Mouse (Mus musculus): Measurements from ENCODE around the gene Kdm8.

Gene Kdm8

GRCm38 (mm10) chr7:125462200-125462599, 17.7 kb downstream of the Kdm8 start:
- no peak for DNase-seq (ENCODE audit: low spot score)

- DNase-seq (ENCODE audit: low spot score): peak; percentile 82
These were observed 25.5 kb downstream of the Kdm8 start for GRCm38 (mm10) chr7:125469937-125470336.

GRCm38 (mm10) chr7:125470901-125471300, 26.4 kb downstream of the Kdm8 start:
- no peak for DNase-seq (ENCODE audit: low spot score)

- DNase-seq (ENCODE audit: low spot score): peak; percentile 87
These were observed 27.7 kb downstream of the Kdm8 start for GRCm38 (mm10) chr7:125471991-125472741.

GRCm38 (mm10) chr7:125474535-125474934, 30.1 kb downstream of the Kdm8 start:
- DNase-seq (ENCODE audit: low spot score): no peak

GRCm38 (mm10) chr7:125475601-125476251, 31.2 kb downstream of the Kdm8 start:
- peak; percentile 55 for DNase-seq (ENCODE audit: low spot score)

GRCm38 (mm10) chr7:125478391-125478984, 34.0 kb downstream of the Kdm8 start:
- no peak for DNase-seq (ENCODE audit: low spot score)

GRCm38 (mm10) chr7:125480518-125480917, 36.0 kb downstream of the Kdm8 start:
- no peak for DNase-seq (ENCODE audit: low spot score)

GRCm38 (mm10) chr7:125482339-125482738, 37.9 kb downstream of the Kdm8 start:
- DNase-seq (ENCODE audit: low spot score): no peak

- no peak for DNase-seq (ENCODE audit: low spot score)
These were observed 38.4 kb downstream of the Kdm8 start for GRCm38 (mm10) chr7:125482886-125483285.

GRCm38 (mm10) chr7:125484791-125485190, 40.3 kb downstream of the Kdm8 start:
- no peak for DNase-seq (ENCODE audit: low spot score)

- DNase-seq (ENCODE audit: low spot score): no peak
These were observed 41.7 kb downstream of the Kdm8 start for GRCm38 (mm10) chr7:125486121-125486630.

- DNase-seq (ENCODE audit: low spot score): no peak
These were observed 42.6 kb downstream of the Kdm8 start for GRCm38 (mm10) chr7:125487126-125487525.

- no peak for DNase-seq (ENCODE audit: low spot score)
These were observed 44.2 kb downstream of the Kdm8 start for GRCm38 (mm10) chr7:125488706-125489105.

GRCm38 (mm10) chr7:125489636-125490035, 45.2 kb downstream of the Kdm8 start:
- DNase-seq (ENCODE audit: low spot score): no peak

- peak; percentile 97 for DNase-seq (ENCODE audit: low spot score)
These were observed 46.7 kb downstream of the Kdm8 start, which contains the start of gene Nsmce1 for GRCm38 (mm10) chr7:125490947-125491735. Nsmce1 (minus strand) TSS chr7:125491596.

- no peak for DNase-seq (ENCODE audit: low spot score)
These were observed 47.3 kb downstream of the Kdm8 start for GRCm38 (mm10) chr7:125491760-125492159.

GRCm38 (mm10) chr7:125492551-125492950, 48.1 kb downstream of the Kdm8 start:
- no peak for DNase-seq (ENCODE audit: low spot score)

- no peak for DNase-seq (ENCODE audit: low spot score)
These were observed 51.5 kb downstream of the Kdm8 start for GRCm38 (mm10) chr7:125495864-125496440.

- DNase-seq (ENCODE audit: low spot score): peak; percentile 58
These were observed 55.7 kb downstream of the Kdm8 start for GRCm38 (mm10) chr7:125499927-125500868.
